In genomic region chr4:93713711-93714110, GRCm38 (mm10) we compare ENCODE assay signal across 25 mouse cellular contexts.
A peak's percentile ranks its signal among the peaks of the same experiment; 100 is the strongest.
DNase-seq lines count a peak whose midpoint lies in the region; ATAC-seq and TF ChIP-seq lines count a peak whose summit lies in the region.
"Had no signal": no experiment of that assay in that cellular context is flagged by ENCODE, and none has a peak within 500 bp of the region (broad histone marks: within the 10 kb centered on the region; RNA-seq: fewer than 3 reads in every experiment).

No protein-coding gene starts in this region.

- H3K9me3 ChIP-seq in embryonic facial prominence, embryonic 14.5 days (ENCODE audit: control insufficient read depth, low read length): no peaks in the 10 kb centered on the region
- no peaks in the 10 kb centered on the region for H3K9me3 ChIP-seq in embryonic facial prominence, embryonic 10.5 days
- no peaks in the 10 kb centered on the region for H3K9me3 ChIP-seq in hindbrain, postnatal 0 days (ENCODE audit: low read length)
- H3K9me3 ChIP-seq in hindbrain, embryonic 10.5 days: no peaks in the 10 kb centered on the region
- H3K9me3 ChIP-seq: forebrain, embryonic 10.5 days; kidney, embryonic 15.5 days; limb, embryonic 13.5 days; liver, embryonic 13.5 days; midbrain, embryonic 15.5 days had no signal

- H3K4me2 ChIP-seq in embryonic facial prominence, embryonic 14.5 days (ENCODE audit: low read depth, low read length): no peak overlapping the region
- H3K4me2 ChIP-seq in hindbrain, postnatal 0 days (ENCODE audit: low read depth, low read length): no peak overlapping the region
- H3K4me2 ChIP-seq: kidney, embryonic 15.5 days; limb, embryonic 13.5 days; liver, embryonic 13.5 days; lung, embryonic 14.5 days; midbrain, embryonic 15.5 days had no signal

- no peak overlapping the region for H3K9ac ChIP-seq in embryonic facial prominence, embryonic 14.5 days (ENCODE audit: low read depth, low read length)
- H3K9ac ChIP-seq in hindbrain, postnatal 0 days (replicated peaks; ENCODE audit: low read length): no peak overlapping the region
- H3K9ac ChIP-seq: forebrain, postnatal 0 days; kidney, embryonic 15.5 days; limb, embryonic 13.5 days; liver, embryonic 13.5 days; lung, embryonic 14.5 days; midbrain, embryonic 15.5 days had no signal

- no peaks in the 10 kb centered on the region for H3K4me1 ChIP-seq in embryonic facial prominence, embryonic 14.5 days (ENCODE audit: control insufficient read depth, insufficient read depth, low read length)
- H3K4me1 ChIP-seq in embryonic facial prominence, embryonic 10.5 days: no peaks in the 10 kb centered on the region
- H3K4me1 ChIP-seq in hindbrain, postnatal 0 days (ENCODE audit: insufficient read depth, low read length): no peaks in the 10 kb centered on the region
- no peaks in the 10 kb centered on the region for H3K4me1 ChIP-seq in hindbrain, embryonic 10.5 days (replicated peaks)
- H3K4me1 ChIP-seq: forebrain, embryonic 10.5 days; kidney, embryonic 15.5 days; limb, embryonic 13.5 days; liver, embryonic 13.5 days; midbrain, embryonic 15.5 days had no signal

- H3K27me3 ChIP-seq in embryonic facial prominence, embryonic 14.5 days (replicated peaks; ENCODE audit: control insufficient read depth, insufficient read depth, low read length): no peaks in the 10 kb centered on the region
- no peaks in the 10 kb centered on the region for H3K27me3 ChIP-seq in embryonic facial prominence, embryonic 10.5 days (replicated peaks; ENCODE audit: low read depth, poor library complexity, severe bottlenecking)
- no peaks in the 10 kb centered on the region for H3K27me3 ChIP-seq in hindbrain, postnatal 0 days (ENCODE audit: insufficient read depth, low read length)
- no peaks in the 10 kb centered on the region for H3K27me3 ChIP-seq in hindbrain, embryonic 10.5 days (ENCODE audit: insufficient read depth, poor library complexity, severe bottlenecking)
- H3K27me3 ChIP-seq: kidney, embryonic 15.5 days; limb, embryonic 13.5 days; liver, embryonic 13.5 days; midbrain, embryonic 15.5 days; Patski had no signal

- 57% methylated on average over 3 of the region's 3 CpGs for WGBS in embryonic facial prominence, embryonic 14.5 days
- 72% methylated on average over 3 of the region's 3 CpGs for WGBS in embryonic facial prominence, embryonic 10.5 days
- WGBS in hindbrain, postnatal 0 days: 65% methylated on average over 3 of the region's 3 CpGs
- WGBS in hindbrain, embryonic 10.5 days: 84% methylated on average over 3 of the region's 3 CpGs

- no peak overlapping the region for H3K27ac ChIP-seq in embryonic facial prominence, embryonic 14.5 days (replicated peaks; ENCODE audit: low read depth, low read length)
- H3K27ac ChIP-seq in embryonic facial prominence, embryonic 10.5 days (replicated peaks): no peak overlapping the region
- no peak overlapping the region for H3K27ac ChIP-seq in hindbrain, postnatal 0 days
- no peak overlapping the region for H3K27ac ChIP-seq in hindbrain, embryonic 10.5 days
- H3K27ac ChIP-seq: forebrain, embryonic 10.5 days; heart, adult 2 months; kidney, embryonic 15.5 days; limb, embryonic 13.5 days; liver, embryonic 13.5 days; midbrain, embryonic 15.5 days had no signal

- TF ChIP-seq CTCF in hindbrain, postnatal 0 days (IDR thresholded peaks at IDR 0.05; ENCODE audit: low read depth): no peak

- peak; percentile 11 for DNase-seq in embryonic facial prominence, embryonic 14.5 days (ENCODE audit: low spot score)
- DNase-seq in embryonic facial prominence, embryonic 10.5 days (ENCODE audit: low spot score): no peak
- peak; percentile 4 for DNase-seq in hindbrain, postnatal 0 days (ENCODE audit: low spot score)
- DNase-seq in hindbrain, embryonic 10.5 days (ENCODE audit: low spot score): no peak
- DNase-seq in cerebellum, adult 9-11 months: peak; percentile 25
- DNase-seq in testis, postnatal 14 days (ENCODE audit: low spot score): peak; percentile 67
- DNase-seq in Muller cell, postnatal 12 days (ENCODE audit: inconsistent ontology term): no peak
- DNase-seq: embryo, embryonic 11 days; forebrain, postnatal 0 days; heart, postnatal 14 days; kidney, postnatal 4 days; liver, embryonic 13.5 days; lung, embryonic 14.5 days; lung, postnatal 36 days; right cerebral cortex, postnatal 25 days; thymus, postnatal 25 days had no signal

- no peaks in the 10 kb centered on the region for H3K36me3 ChIP-seq in embryonic facial prominence, embryonic 14.5 days (ENCODE audit: control insufficient read depth, insufficient read depth, low read length)
- no peaks in the 10 kb centered on the region for H3K36me3 ChIP-seq in embryonic facial prominence, embryonic 10.5 days (replicated peaks)
- H3K36me3 ChIP-seq in hindbrain, postnatal 0 days (ENCODE audit: insufficient read depth, low read length): no peaks in the 10 kb centered on the region
- H3K36me3 ChIP-seq in hindbrain, embryonic 10.5 days: no peaks in the 10 kb centered on the region
- H3K36me3 ChIP-seq: forebrain, embryonic 10.5 days; kidney, embryonic 15.5 days; limb, embryonic 13.5 days; liver, embryonic 13.5 days; midbrain, embryonic 15.5 days had no signal

- no peak overlapping the region for H3K4me3 ChIP-seq in embryonic facial prominence, embryonic 14.5 days (ENCODE audit: low read depth, low read length)
- no peak overlapping the region for H3K4me3 ChIP-seq in embryonic facial prominence, embryonic 10.5 days
- no peak overlapping the region for H3K4me3 ChIP-seq in hindbrain, postnatal 0 days (ENCODE audit: low read length)
- H3K4me3 ChIP-seq in hindbrain, embryonic 10.5 days: no peak overlapping the region
- H3K4me3 ChIP-seq: forebrain, embryonic 10.5 days; heart, adult 2 months; kidney, embryonic 15.5 days; limb, embryonic 13.5 days; liver, embryonic 13.5 days; midbrain, embryonic 15.5 days; myocyte had no signal

- no peak for ATAC-seq in embryonic facial prominence, embryonic 14.5 days (ENCODE audit: low read depth)
- no peak for ATAC-seq in hindbrain, postnatal 0 days
- ATAC-seq: forebrain, postnatal 0 days; hindbrain, embryonic 16.5 days; intestine, postnatal 0 days; midbrain, embryonic 15.5 days; Patski had no signal

Comparison
In these comparisons a context has a peak if more than half of its experiments do, and no peak if none do; other contexts are left out.
1. DNase-seq: peak in embryonic facial prominence, embryonic 14.5 days (single experiment), hindbrain, postnatal 0 days (single experiment), cerebellum, adult 9-11 months (single experiment) and testis, postnatal 14 days (single experiment); none in embryonic facial prominence, embryonic 10.5 days (single experiment), hindbrain, embryonic 10.5 days (single experiment) and Muller cell, postnatal 12 days (single experiment).